Mouse (Mus musculus) intestine, embryonic 16.5 days (tissue): ENCODE results near the gene Tas1r1. TPM values are rescaled to one million over a fixed set of nuclear protein-coding genes. Genes with fewer than 3 reads are reported as not detected.

Experiments used
- ATAC-seq: fragments of 200-750 bp; cut with Nextera tagmentation; 2 replicates; pipeline ENCODE4 v1.8.0; 2017; ENCODE audit warnings: moderate TSS enrichment, moderate library complexity
- H3K27ac ChIP-seq: fragments of 300-500 bp; sonication (generic); 2 replicates; pipeline ENCODE4 v1.5.1; 2014; ENCODE audit warnings: mild to moderate bottlenecking, low read length
- H3K27me3 ChIP-seq: fragments of 300-500 bp; sonication (generic); replicated peaks from 2 replicates; pipeline ENCODE4 v1.6.1; 2014; ENCODE audit warnings: low read length, control low read depth, mixed read lengths; ENCODE audit not compliant: control insufficient read depth, insufficient read depth
- H3K36me3 ChIP-seq: fragments of 300-500 bp; sonication (generic); 2 replicates; pipeline ENCODE4 v1.6.1; 2014; ENCODE audit warnings: low read length, control low read depth; ENCODE audit not compliant: control insufficient read depth, insufficient read depth
- H3K4me1 ChIP-seq: fragments of 300-500 bp; sonication (generic); 2 replicates; pipeline ENCODE4 v1.6.1; 2014; ENCODE audit warnings: low read length, control low read depth, mixed read lengths; ENCODE audit not compliant: control insufficient read depth, insufficient read depth
- H3K4me2 ChIP-seq: fragments of 300-500 bp; sonication (generic); 2 replicates; pipeline ENCODE4 v1.6.1; 2014; ENCODE audit warnings: low read depth, low read length, control low read depth
- H3K4me3 ChIP-seq: fragments of 300-500 bp; sonication (generic); 2 replicates; pipeline ENCODE4 v1.5.1; 2014; ENCODE audit warnings: mild to moderate bottlenecking, low read length
- H3K9ac ChIP-seq: fragments of 300-500 bp; sonication (generic); 2 replicates; pipeline ENCODE4 v1.6.1; 2014; ENCODE audit warnings: low read depth, low read length
- H3K9me3 ChIP-seq: fragments of 300-500 bp; sonication (generic); 2 replicates; pipeline ENCODE4 v1.6.1; 2016; ENCODE audit warnings: low read length, control low read depth; ENCODE audit not compliant: control insufficient read depth
- WGBS: fragments of 180-500 bp; shearing (Covaris S2); extraction: QIAGEN DNeasy Blood & Tissue Kit; methylation state at CpG from one replicate; pipeline ENCODE4 v1.1.7; 2014; 5-methylcytosine and 5-hydroxymethylcytosine counted together
- polyA plus RNA-seq: library from polyadenylated mRNA; unstranded; fragments of >200 nt; fragmentation: Nextera tagmentation; extraction: Ambion mirVana; gene quantifications from 2 replicates; pipeline ENCODE4 v1.2.1, GENCODE M21; 2015

Gene Tas1r1
- polyA plus RNA-seq, 1 experiment from 2014 or later: 0.20 TPM

DNA sequence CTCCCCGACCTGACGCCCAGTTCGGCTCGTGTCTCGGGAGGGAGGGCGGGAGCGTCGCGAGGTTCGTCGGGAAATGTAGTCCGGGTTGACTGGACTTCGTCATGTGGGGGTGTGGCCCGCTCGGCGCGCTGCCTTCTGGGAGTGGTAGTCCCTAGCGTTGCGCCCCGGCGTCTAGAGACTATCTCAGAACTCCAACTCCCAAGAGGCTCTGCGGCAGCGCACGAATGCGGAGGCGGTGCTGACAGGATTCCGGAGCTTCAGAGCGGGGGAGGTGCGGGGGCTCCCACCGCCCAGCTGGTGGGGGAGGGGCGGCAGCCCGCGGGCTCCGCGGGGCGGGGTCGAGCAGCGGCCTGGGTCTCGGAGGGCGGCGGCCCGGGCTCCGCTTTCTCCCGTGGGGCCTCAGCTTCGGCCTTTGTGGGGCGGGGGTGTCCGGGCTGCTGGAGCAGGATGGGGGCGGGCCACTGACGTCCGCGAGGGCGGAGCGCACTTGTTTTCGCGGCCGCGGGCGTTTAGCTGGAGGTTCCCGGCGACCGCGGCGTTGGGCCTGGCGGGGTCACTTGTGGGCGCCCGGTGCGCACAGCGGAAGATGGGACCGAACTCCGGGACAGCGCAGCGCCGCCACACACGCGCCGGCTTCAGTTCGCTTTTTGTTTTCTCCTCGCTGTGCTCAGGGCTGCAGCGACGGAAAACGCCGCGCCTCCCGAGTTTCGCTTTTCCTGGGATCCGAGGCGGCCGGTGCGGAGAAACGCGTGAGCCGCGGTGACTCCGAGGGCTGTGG lies 42.0 kb downstream of the Tas1r1 start, which contains the start of gene Phf13:
TSS of gene Phf13 (minus strand) at position 86 of the 778 bp plus-strand sequence.
- peak within 1 kb of the TSS; percentile 88 for H3K4me2 ChIP-seq
- no peaks in the 10 kb centered on the region for H3K9me3 ChIP-seq
- H3K4me1 ChIP-seq: peaks cover 21% of the 10 kb centered on the region
- H3K27me3 ChIP-seq: no peaks in the 10 kb centered on the region
- H3K9ac ChIP-seq: peak within 1 kb of the TSS; percentile 91
- peak within 1 kb of the TSS; percentile 98 for H3K4me3 ChIP-seq
- peak within 1 kb of the TSS; percentile 88 for H3K27ac ChIP-seq
- WGBS: under 1% methylated on average over 86 of the region's 94 CpGs
- H3K36me3 ChIP-seq: peaks cover 9% of the 10 kb centered on the region
- ATAC-seq: peak; percentile 97

- H3K36me3 ChIP-seq: peaks cover 14% of the 10 kb centered on the region
- peak overlapping the region; percentile 82 for H3K27ac ChIP-seq
- WGBS: under 1% methylated on average over 100 of the region's 111 CpGs
- peaks cover 21% of the 10 kb centered on the region for H3K4me1 ChIP-seq
- H3K9ac ChIP-seq: peak overlapping the region; percentile 91
- ATAC-seq: peak; percentile 34
- peak overlapping the region; percentile 98 for H3K4me3 ChIP-seq
- peak overlapping the region; percentile 88 for H3K4me2 ChIP-seq
- H3K9me3 ChIP-seq: no peaks in the 10 kb centered on the region
- no peaks in the 10 kb centered on the region for H3K27me3 ChIP-seq
Observed at GRCm38 (mm10) chr4:151995371-151996172, 42.8 kb downstream of the Tas1r1 start.

DNA sequence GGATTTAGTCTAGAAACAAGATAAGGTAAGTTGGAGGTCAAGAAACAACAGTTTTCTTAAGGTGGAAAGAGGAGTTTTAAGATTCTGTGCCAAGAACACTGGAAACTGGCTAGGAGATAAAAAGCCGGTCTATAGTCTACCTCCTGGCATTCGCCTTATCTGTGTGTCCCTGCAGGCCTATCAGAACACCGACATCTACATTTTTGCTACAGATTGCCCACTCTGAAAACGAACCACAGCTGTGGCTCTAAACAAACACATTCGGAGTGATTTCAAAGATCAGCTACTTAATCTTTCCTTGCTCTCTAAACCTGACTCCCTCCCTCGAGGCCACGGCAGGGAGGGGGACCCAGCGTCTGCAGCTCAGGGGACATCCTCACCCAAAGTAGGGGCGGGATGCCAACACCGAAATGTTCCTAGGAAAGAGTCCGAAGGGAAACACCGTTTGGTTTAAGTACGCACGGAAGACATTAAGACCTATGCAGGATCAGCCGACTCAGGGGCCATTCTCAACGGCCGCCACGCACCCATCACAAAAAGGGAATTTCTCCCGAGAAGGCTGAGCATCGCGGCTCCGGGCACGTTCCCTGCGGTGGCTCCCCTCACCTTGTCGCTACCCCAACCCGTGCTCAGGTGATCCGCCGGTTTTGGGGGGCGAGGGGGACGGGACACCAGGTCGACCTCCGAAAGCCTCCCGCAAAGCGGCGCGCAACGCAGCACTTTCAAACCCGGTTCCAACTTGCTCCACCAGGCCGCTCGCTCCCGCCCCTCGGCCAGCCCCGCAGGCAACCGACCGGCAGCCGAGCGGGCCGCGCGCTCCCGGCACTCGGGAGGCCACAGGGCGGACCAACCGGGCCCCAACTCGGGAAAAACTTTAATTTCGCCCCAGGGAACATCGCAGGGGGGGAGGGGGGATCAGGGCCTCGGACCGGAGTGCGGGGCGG lies 43.9 kb downstream of the Tas1r1 start:
- peak overlapping the region; percentile 88 for H3K4me2 ChIP-seq
- ATAC-seq: no peak

GRCm38 (mm10) chr4:151993035-151993434 lies 45.3 kb downstream of the Tas1r1 start:
- Histone ChIP-seq H3K9ac (no peak overlapping the region), H3K9me3 (no peaks in the 10 kb centered on the region), H3K27ac (no peak overlapping the region), H3K4me1 (peaks cover 25% of the 10 kb centered on the region), H3K4me2 (no peak overlapping the region), H3K27me3 (no peaks in the 10 kb centered on the region), H3K36me3 (peaks cover 14% of the 10 kb centered on the region), H3K4me3 (no peak overlapping the region)
- WGBS: 71% methylated on average over 6 of the region's 6 CpGs
- ATAC-seq: no peak

More for the DNA sequence above, 43.9 kb downstream of the Tas1r1 start:
- H3K36me3 ChIP-seq: peaks cover 14% of the 10 kb centered on the region
- no peaks in the 10 kb centered on the region for H3K9me3 ChIP-seq
- H3K9ac ChIP-seq: peak overlapping the region; percentile 91
- H3K27ac ChIP-seq: peak overlapping the region; percentile 82
- peaks cover 21% of the 10 kb centered on the region for H3K4me1 ChIP-seq
- H3K27me3 ChIP-seq: no peaks in the 10 kb centered on the region
- 2% methylated on average over 61 of the region's 61 CpGs for WGBS
- peak overlapping the region; percentile 98 for H3K4me3 ChIP-seq

GRCm38 (mm10) chr4:151992091-151992490 lies 46.3 kb downstream of the Tas1r1 start:
- no peak overlapping the region for H3K4me2 ChIP-seq
- no peaks in the 10 kb centered on the region for H3K27me3 ChIP-seq
- no peaks in the 10 kb centered on the region for H3K9me3 ChIP-seq
- H3K36me3 ChIP-seq: peaks cover 14% of the 10 kb centered on the region
- no peak for ATAC-seq
- H3K9ac ChIP-seq: no peak overlapping the region
- H3K4me1 ChIP-seq: peaks cover 25% of the 10 kb centered on the region
- 87% methylated on average over 9 of the region's 9 CpGs for WGBS
- no peak overlapping the region for H3K4me3 ChIP-seq
- H3K27ac ChIP-seq: no peak overlapping the region

DNA sequence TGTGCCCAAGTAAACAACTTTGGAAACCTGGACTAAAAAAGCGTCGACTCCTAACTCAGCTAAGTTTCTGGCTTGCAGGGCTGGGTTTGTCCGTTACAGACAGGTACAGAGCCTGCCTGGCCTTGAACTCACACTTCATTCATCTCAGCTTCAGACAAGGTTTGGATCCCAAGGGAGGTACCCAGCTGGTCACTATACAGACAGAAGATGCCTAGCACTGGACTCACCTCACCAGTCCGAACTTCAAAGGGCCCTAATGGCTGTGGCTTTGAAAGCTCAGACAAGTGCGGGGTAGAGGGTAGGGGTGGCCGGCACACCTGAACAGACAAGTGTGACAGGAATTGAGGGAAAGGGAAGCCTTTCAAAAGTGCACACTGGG lies 49.3 kb downstream of the Tas1r1 start:
- Histone ChIP-seq H3K27me3 (no peaks in the 10 kb centered on the region), H3K27ac (peak overlapping the region; percentile 90), H3K4me2 (peak overlapping the region; percentile 57), H3K4me1 (peaks cover 35% of the 10 kb centered on the region), H3K9ac (peak overlapping the region; percentile 97), H3K9me3 (no peaks in the 10 kb centered on the region), H3K36me3 (peaks cover 14% of the 10 kb centered on the region), H3K4me3 (peak overlapping the region; percentile 97)
- peak; percentile 11; the same call in 1 of the 2 replicates for ATAC-seq
- 28% methylated on average over 6 of the region's 6 CpGs for WGBS

DNA sequence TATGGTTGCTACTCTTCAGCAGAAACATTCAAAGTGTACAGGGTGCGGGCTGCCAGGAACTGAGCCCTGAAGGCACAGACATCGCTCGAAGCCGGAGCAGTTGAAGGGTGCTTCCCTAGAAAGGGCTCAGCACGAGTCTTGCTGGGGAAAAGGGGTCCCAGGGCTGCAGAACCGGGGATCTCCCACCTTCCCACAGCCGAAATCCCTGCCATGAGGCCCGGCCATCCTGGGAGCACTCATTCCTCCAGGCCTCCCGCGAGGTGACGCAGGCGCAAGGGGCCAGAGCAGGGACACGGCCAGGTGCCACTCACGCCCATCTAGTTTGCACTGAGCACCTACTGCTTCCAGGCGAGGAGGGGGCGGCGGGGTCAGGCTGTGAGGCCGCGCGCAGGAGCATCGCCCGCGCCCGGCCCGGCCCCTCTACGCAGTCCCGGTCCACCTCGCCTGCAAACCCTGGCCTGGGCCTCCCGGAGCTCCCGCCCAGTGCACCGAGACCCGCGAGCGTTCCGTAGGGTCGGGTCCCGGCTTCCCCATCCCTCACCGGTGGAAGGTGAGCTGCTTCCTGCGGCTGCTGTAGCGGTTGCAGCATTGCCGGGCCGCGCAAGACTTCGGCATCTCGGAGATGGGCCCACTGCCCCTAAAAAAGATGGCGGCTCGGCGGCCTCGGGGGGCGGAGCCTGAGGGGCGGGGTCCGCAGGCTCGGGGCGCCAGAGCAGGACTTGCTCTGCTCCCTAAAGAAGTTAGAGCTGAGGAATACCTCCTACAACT lies 49.8 kb downstream of the Tas1r1 start, which contains the start of gene Thap3:
TSS of gene Thap3 (minus strand) at position 656 of the 768 bp plus-strand sequence.
- H3K4me2 ChIP-seq: peak within 1 kb of the TSS; percentile 57

DNA sequence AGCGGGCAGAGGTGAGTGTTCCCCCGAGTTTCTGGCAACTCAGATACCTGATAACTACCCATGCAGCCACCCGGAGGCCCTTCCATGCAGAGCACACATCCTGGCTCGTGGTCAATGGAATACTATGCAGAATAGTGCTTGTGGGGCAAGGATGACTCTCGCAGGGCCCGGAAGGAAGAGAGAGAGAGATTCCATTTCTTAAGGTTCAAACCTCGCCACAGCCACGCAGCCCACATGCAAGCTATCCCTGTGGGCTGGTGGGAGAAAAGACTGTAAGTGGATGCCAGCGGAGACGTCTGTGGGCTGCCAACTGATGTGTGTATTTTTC lies 50.4 kb downstream of the Tas1r1 start:
- Histone ChIP-seq H3K4me2 (peak overlapping the region; percentile 57), H3K9me3 (no peaks in the 10 kb centered on the region), H3K4me1 (peaks cover 25% of the 10 kb centered on the region), H3K4me3 (peak overlapping the region; percentile 97), H3K27me3 (no peaks in the 10 kb centered on the region), H3K27ac (peak overlapping the region; percentile 90), H3K36me3 (peaks cover 14% of the 10 kb centered on the region), H3K9ac (peak overlapping the region; percentile 97)
- 26% methylated on average over 10 of the region's 10 CpGs for WGBS
- no peak for ATAC-seq

More for the DNA sequence above, 49.8 kb downstream of the Tas1r1 start, which contains the start of gene Thap3:
- Histone ChIP-seq H3K9ac (peak within 1 kb of the TSS; percentile 97), H3K4me1 (peaks cover 30% of the 10 kb centered on the region), H3K27ac (peak within 1 kb of the TSS; percentile 90), H3K4me3 (peak within 1 kb of the TSS; percentile 97), H3K9me3 (no peaks in the 10 kb centered on the region), H3K27me3 (no peaks in the 10 kb centered on the region), H3K36me3 (peaks cover 14% of the 10 kb centered on the region)
- WGBS: under 1% methylated on average over 54 of the region's 54 CpGs
- ATAC-seq: peak; percentile 80
